Comparison of ENCODE assay signal across 30 mouse cellular contexts in genomic region chr8:90878551-90878950, GRCm38 (mm10). TPM values are rescaled to one million over a fixed set of nuclear protein-coding genes. Genes with fewer than 3 reads are reported as not detected.
DNase-seq lines count a peak whose midpoint lies in the region; ATAC-seq lines count a peak whose summit lies in the region.
"Had no signal": no experiment of that assay in that cellular context is flagged by ENCODE, and none has a peak within 500 bp of the region (broad histone marks: within the 10 kb centered on the region; RNA-seq: fewer than 3 reads in every experiment).

No protein-coding gene starts in this region.

- no peak for ATAC-seq in hindbrain, embryonic 16.5 days
- ATAC-seq in hindbrain, embryonic 14.5 days (ENCODE audit: low FRiP score), result no peak
- 0 out of 2 replicates have a peak, but pooled peaks have one; percentile 41 for ATAC-seq in megakaryocyte-erythroid progenitor cell, adult 5-6 weeks (replicated peaks; ENCODE audit: low FRiP score, low TSS enrichment, poor library complexity, severe bottlenecking)
- ATAC-seq: forebrain, embryonic 15.5 days had no signal

- H3K4me3 ChIP-seq in hindbrain, embryonic 16.5 days (ENCODE audit: low read length), result no peak overlapping the region
- H3K4me3 ChIP-seq in hindbrain, embryonic 14.5 days (replicated peaks; ENCODE audit: low read length), result no peak overlapping the region
- no peak overlapping the region for H3K4me3 ChIP-seq in brown adipose tissue, adult 24 weeks (ENCODE audit: insufficient read depth, low read depth, low read length)
- H3K4me3 ChIP-seq: embryonic facial prominence, embryonic 13.5 days; erythroblast, embryonic 14.5 days; forebrain, embryonic 12.5 days; forebrain, embryonic 15.5 days; heart, embryonic 12.5 days; hindbrain, embryonic 13.5 days had no signal

- H3K4me2 ChIP-seq in hindbrain, embryonic 16.5 days (ENCODE audit: low read length), result no peak overlapping the region
- H3K4me2 ChIP-seq in hindbrain, embryonic 14.5 days (replicated peaks), result no peak overlapping the region

- DNase-seq in hindbrain, embryonic 14.5 days (ENCODE audit: low spot score), result no peak
- peak; percentile 17 for DNase-seq in thymus, postnatal 14 days
- DNase-seq in thymus, postnatal 10 days (ENCODE audit: low spot score in 2 of 2), result no peak
- DNase-seq in layer of hippocampus, adult 11-12 months (ENCODE audit: low spot score), result no peak
- no peak for DNase-seq in testis, postnatal 10 days (ENCODE audit: low spot score)
- DNase-seq: adrenal gland, adult 2 months; adrenal gland, postnatal 14 days; cerebellum, adult 11-12 months; cerebellum, adult 8-10 months; cerebellum, postnatal 10 days; cerebellum, postnatal 36 days; embryo, embryonic 11 days; gastrocnemius, postnatal 10 days; heart, adult 11 months; heart, postnatal 10 days; heart, postnatal 36 days had no signal

- H3K27me3 ChIP-seq in hindbrain, embryonic 16.5 days (replicated peaks; ENCODE audit: control insufficient read depth, insufficient read depth, low read length), result no peaks in the 10 kb centered on the region
- H3K27me3 ChIP-seq in hindbrain, embryonic 14.5 days (ENCODE audit: control insufficient read depth, insufficient read depth, low read length), result no peaks in the 10 kb centered on the region
- H3K27me3 ChIP-seq: CH12.LX; embryonic facial prominence, embryonic 13.5 days; forebrain, embryonic 12.5 days; forebrain, embryonic 15.5 days; heart, embryonic 12.5 days; heart, embryonic 15.5 days; hindbrain, embryonic 13.5 days had no signal

- H3K36me3 ChIP-seq in hindbrain, embryonic 16.5 days (ENCODE audit: control insufficient read depth, insufficient read depth, low read length), result no peaks in the 10 kb centered on the region
- H3K36me3 ChIP-seq in hindbrain, embryonic 14.5 days (replicated peaks; ENCODE audit: control insufficient read depth, insufficient read depth), result no peaks in the 10 kb centered on the region
- H3K36me3 ChIP-seq: embryonic facial prominence, embryonic 10.5 days; embryonic facial prominence, embryonic 13.5 days; forebrain, embryonic 12.5 days; forebrain, embryonic 15.5 days; G1E; heart, embryonic 12.5 days; heart, embryonic 15.5 days; hindbrain, embryonic 10.5 days; hindbrain, embryonic 13.5 days had no signal

- no peaks in the 10 kb centered on the region for H3K9me3 ChIP-seq in hindbrain, embryonic 16.5 days (ENCODE audit: control insufficient read depth, low read length)
- H3K9me3 ChIP-seq in hindbrain, embryonic 14.5 days (ENCODE audit: control insufficient read depth, low read length), result no peaks in the 10 kb centered on the region
- H3K9me3 ChIP-seq: embryonic facial prominence, embryonic 10.5 days; embryonic facial prominence, embryonic 13.5 days; forebrain, embryonic 12.5 days; forebrain, embryonic 15.5 days; G1E; heart, embryonic 12.5 days; heart, embryonic 15.5 days; hindbrain, embryonic 10.5 days; hindbrain, embryonic 13.5 days had no signal

- 72% methylated on average over 6 of the region's 6 CpGs for WGBS in hindbrain, embryonic 16.5 days
- 72% methylated on average over 6 of the region's 6 CpGs for WGBS in hindbrain, embryonic 14.5 days

- H3K9ac ChIP-seq in hindbrain, embryonic 16.5 days (ENCODE audit: low read depth, low read length), result no peak overlapping the region
- no peak overlapping the region for H3K9ac ChIP-seq in hindbrain, embryonic 14.5 days
- H3K9ac ChIP-seq: forebrain, embryonic 12.5 days; forebrain, embryonic 15.5 days; heart, embryonic 12.5 days had no signal

- peaks cover 19% of the 10 kb centered on the region for H3K4me1 ChIP-seq in hindbrain, embryonic 16.5 days (ENCODE audit: control insufficient read depth, insufficient read depth, low read depth, low read length)
- H3K4me1 ChIP-seq in hindbrain, embryonic 14.5 days (replicated peaks; ENCODE audit: control insufficient read depth, insufficient read depth, low read length), result peaks cover 27% of the 10 kb centered on the region
- peaks cover 2% of the 10 kb centered on the region; the same call in 1 of the 2 replicates for H3K4me1 ChIP-seq in brown adipose tissue, adult 24 weeks (ENCODE audit: control insufficient read depth, insufficient read depth, insufficient read length, low read length)

- peak overlapping the region; percentile 13; the same call in 1 of the 2 replicates for H3K27ac ChIP-seq in hindbrain, embryonic 16.5 days (ENCODE audit: low read depth, low read length)
- no peak overlapping the region for H3K27ac ChIP-seq in hindbrain, embryonic 14.5 days
- 0 out of 2 replicates have a peak overlapping the region, but pooled peaks have one; percentile 6 for H3K27ac ChIP-seq in brown adipose tissue, adult 24 weeks (replicated peaks; ENCODE audit: low read depth, low read length)
- H3K27ac ChIP-seq: embryonic facial prominence, embryonic 10.5 days; embryonic facial prominence, embryonic 13.5 days; forebrain, embryonic 15.5 days had no signal

RNA-seq across cellular contexts. Expression of gene Chd9, which starts 50.4 kb away (rescaled TPM):
- polyA plus RNA-seq in hindbrain, embryonic 16.5 days (2015; fragmentation: Nextera tagmentation; extraction: Ambion mirVana), result 97.1 and 101 TPM in 2 replicates
- polyA plus RNA-seq in hindbrain, embryonic 14.5 days (2014; fragmentation: Nextera tagmentation; extraction: Ambion mirVana), result 99.2 and 103 TPM in 2 replicates
- 33.4 and 36.3 TPM in 2 replicates for polyA plus RNA-seq in brown adipose tissue, adult 24 weeks (2012; ENCODE audit: insufficient read depth, insufficient read length, missing spikeins)
- 43.1 and 47.2 TPM in 2 replicates for total RNA-seq in megakaryocyte-erythroid progenitor cell, adult 5-6 weeks (2014; fragmentation: Nextera tagmentation)
- 57.7 and 59.8 TPM in 2 replicates for total RNA-seq in megakaryocyte-erythroid progenitor cell, adult 5-6 weeks (2017)
